Mouse (Mus musculus) neural tube, embryonic 10.5 days (tissue): ENCODE measurements around the gene Gpx7.
"Not testable (repeated sequence)": the region's sequence is repeated elsewhere in the genome, so short reads cannot be mapped to it uniquely, and the experiment has no call there.

Experiments used
- DNase-seq: peaks from one replicate; pipeline ENCODE4 v3.0.0-alpha.2; 2017; ENCODE audit warnings: low spot score; ENCODE audit errors: extremely low spot score

Gpx7 gene

DNA sequence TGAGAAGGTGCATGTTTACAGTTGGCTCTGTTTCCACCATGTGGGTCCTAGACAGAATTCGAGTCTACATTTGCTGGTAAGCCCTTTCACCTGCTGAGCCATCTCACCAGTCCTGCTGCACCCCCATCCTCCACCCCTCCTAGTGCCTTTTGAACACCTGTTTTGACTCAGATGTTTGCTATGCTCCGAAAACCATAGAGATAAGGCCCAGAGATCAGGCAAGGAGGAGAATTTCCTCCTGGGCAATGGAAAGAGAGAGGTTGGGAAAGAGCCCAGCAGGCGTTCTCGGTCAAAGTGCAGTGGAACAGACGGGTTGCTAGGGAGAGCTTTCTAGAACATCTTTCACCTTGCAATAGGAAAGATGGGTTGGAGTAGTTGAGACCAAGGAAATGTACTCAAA, 15.6 kb downstream of the Gpx7 start:
- no peak for DNase-seq

DNA sequence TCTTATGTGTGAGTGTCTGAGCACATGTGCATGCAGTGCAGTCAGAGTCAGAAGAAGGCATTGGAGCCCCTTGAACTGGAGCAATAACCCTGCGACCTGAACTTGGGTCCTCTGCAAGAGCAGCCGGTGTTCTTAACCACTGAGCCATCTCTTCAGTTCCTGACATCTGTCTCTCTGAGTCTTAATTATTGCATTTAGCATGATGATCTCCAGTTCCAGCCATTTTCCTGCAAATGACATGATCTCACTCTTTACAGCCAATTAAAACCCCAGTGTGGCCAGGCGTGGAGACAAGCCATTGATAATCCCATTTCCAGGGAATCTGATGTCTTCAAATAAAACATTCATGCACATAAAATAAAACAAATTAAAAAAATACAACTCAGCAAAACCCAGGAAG, 18.0 kb downstream of the Gpx7 start:
- no peak for DNase-seq

DNA sequence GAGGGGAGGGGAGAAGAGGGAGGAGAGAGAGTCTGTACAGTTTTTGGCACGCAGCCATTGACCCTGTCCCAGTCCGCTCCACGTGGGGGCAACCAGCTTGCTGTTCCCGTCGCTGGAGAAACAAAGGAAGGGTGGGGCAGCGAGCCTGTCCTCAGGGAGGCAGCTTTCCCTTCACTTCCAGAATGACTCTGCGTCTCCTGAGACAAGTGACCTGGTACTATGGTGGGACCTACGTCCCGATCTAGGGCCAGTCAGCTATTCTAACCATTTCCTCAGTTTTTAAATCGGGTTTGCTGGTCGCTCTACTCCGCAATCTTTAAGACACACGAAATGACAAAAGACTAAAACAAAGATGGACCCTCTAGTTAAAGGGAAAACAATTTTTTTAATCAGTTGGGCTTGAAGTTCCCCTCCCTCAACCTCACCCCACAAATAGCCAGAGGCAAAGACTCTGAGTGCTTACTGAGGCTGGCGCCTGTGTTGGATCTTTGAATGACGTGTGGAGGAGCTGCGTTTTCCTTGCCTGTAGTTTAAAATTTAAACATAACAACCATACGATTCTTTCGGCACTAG, 19.0 kb downstream of the Gpx7 start:
- peak; percentile 74 for DNase-seq

DNA sequence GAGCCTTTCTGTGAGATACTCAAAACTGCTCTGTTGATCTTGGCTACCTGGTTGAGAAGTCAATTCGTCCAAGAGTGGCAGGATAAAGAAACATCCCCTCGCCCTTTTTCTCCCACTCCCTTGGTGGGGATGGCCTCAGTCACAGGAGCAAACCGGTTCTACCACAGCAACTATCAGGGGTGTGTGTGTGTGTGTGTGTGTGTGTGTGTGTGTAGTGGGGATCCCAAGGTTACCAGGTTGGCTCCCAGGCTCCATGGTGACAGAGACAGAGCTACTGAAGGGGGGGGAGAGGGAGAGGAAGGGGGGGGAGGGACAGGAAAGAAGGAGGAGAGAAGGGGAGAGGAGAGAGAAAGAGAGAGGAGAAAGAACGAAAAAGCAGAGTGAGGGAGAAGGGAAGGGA, 19.7 kb downstream of the Gpx7 start:
- DNase-seq = peak; percentile 43

DNA sequence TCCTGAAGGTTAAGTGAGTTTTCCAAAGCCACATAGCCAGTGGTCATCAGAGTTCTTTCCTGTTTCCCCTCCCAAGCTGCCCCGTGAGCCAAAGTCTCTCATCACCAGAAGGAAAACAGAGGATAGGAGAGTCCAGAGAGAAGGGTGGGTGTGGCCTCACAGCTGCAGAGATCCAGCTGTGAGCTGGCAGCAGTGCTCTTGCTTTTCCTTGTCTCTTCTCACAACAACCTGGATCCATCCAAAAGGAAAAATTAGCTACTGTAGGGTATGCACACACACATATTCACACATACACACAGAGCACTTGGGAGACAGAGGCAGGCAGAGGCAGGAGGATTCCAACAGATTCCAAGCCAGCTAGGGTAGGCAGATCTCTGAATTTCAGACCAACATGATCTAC, 20.7 kb downstream of the Gpx7 start:
- no peak for DNase-seq

DNA sequence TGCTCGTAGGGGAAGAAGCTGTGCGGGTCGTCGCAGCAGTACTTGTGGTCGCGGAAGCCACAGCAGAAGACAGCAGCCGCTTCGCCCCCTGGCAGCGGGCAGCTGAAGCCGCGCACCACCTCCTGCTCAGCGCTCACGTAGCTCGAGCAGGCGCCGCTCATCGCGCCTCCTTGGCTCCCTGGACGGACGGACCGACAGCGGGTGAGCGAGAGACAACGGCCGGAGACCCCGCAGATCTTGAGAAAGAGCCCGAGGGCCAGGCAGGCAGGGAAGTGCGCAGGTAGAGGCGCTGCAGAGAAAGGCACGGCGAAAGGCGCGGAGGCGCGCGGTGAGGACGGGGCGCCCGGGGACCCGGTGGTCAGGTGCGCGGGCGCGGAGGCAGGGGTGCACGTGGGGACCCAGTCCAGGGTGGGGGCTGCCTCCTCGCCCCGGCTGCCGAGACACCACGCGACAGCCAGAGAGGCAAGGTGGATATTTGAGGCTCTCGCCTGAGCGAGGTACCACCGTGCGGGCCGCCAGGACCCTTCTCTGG, 23.5 kb downstream of the Gpx7 start, which contains the start of gene Shisal2a:
TSS of gene Shisal2a (minus strand) at position 167 of the 532 bp plus-strand sequence.
- peak; percentile 59 for DNase-seq

DNA sequence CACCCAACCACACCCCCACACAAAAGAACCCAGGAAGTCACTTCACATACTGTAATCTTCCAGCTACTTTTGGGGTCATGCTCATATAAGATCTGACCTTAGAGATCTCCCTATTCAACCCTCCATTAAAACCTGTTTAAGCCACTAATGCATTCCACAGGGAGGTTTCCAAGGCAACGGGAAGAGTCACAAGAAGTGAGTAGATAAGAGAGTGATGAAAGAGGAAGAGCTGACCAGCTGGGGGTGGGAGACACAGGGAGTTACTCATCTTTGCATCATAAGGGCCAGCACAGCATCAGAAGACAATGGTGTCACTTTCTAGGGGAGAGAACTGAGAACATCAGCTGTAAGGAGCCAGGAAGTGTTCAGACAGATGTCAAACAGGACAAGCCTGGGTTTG, 26.6 kb downstream of the Gpx7 start:
- DNase-seq = no peak

DNA sequence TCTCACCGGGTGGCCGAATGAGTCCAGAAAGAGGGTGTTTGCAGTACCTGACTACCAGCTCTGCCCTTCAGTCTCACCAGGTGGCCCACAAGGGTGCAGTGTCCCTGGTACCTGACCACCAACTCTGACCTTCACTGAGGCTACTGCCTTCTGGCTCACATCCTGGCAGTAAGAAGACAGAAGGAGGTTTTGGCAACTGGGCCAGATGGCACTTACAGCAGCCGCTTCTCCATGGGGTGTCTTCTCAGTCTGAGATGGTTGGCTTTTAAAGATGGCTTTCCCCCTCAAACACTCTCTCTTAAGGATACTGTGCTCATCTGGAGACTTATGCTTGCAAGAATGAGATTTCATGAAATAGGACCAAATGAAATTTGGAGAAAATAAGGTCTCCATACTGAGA, 27.3 kb downstream of the Gpx7 start:
- no peak for DNase-seq

DNA sequence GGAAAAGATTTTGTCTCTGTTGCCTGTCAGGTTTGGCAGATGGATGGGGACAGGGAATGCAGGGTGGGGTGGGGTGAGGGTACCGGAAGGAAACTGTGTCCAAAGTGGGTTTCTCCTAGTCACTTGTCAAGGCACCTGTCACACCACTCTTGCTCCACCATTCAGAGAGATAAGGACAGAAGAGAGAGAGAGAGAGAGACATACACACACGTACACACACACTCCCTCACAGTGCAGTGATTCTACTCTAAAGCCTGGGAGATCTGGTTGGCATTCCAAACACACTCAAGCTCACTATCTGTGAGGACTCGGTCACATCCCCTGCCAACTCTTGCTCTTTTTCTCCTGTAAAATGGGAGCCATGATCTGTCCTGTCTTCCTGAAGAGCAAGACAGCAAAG, 34.6 kb downstream of the Gpx7 start:
- DNase-seq = no peak

DNA sequence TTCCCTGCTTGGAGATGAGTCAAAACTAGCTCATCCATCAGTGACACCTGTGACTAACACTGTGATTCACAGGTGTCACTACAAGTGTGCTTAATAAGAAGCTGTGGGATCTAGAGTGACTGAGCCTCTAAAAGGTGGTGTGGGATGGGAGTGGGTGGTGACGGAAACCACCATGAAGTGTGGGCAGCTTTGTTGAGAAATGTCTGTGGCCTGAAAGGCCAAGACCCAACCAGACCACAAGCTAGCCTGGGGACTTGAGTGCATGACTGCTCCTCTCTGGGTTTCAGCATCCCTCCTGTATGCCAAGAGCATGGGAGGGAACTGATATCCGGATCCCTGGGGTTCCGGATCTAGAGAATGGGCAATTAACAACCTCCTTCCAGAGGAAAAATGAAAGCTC, 35.3 kb downstream of the Gpx7 start:
- no peak for DNase-seq

DNA sequence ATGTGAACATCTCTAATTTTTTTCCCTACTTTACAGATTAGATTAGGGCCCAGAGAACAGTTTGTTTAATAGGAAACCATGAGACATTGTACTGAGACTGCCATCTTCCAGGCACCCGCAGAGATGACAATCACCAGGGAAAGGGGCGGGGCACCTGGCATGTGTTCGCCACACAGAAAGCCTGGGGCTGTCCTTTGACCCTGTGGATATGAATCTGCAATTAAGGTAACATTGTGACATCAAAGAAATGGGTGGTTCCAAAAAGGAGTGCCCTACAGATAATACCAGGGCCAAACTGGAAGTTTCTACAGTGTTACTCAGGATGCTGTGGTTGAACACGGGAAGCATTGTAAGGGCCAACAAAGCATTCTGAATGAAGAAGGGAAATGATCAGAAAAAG, 36.4 kb downstream of the Gpx7 start:
- DNase-seq = no peak

DNA sequence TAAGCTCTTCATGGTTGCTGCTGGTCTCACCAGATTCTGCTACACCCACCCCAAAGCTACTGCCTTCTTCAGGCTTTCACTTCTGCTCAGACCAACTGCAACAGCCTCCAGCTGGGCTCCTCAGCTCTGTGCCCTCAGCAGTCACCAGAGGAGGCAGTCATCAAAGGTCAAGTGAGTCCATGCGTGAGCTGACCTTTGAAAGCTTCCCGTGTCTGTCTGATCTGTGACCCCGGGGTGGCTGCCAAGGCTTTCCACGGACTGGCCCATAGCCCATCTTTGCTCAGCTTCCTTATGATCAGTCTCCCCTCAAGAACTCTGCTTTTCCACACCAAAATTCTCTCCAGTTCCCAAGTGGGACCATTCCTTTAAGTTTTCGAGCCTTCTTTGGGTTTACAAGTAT, 37.5 kb downstream of the Gpx7 start:
- DNase-seq = no peak

DNA sequence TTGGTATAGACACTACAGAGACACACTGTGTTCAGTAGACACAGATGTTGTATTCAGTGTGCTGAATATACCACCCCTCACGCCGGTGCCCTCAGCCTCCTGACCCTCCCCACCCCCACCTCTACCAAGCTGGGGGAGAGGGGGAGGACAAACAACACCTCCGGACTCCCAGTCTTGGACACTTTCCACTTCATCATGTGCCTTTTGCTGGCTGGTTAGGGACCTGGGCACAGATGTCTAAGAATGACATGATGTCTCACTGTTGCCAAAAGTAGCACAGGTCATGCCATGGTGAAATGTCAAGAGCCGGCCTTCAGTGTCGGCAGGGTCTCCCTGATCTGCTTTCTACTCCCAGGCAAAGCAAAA, 42.7 kb downstream of the Gpx7 start:
- no peak for DNase-seq

DNA sequence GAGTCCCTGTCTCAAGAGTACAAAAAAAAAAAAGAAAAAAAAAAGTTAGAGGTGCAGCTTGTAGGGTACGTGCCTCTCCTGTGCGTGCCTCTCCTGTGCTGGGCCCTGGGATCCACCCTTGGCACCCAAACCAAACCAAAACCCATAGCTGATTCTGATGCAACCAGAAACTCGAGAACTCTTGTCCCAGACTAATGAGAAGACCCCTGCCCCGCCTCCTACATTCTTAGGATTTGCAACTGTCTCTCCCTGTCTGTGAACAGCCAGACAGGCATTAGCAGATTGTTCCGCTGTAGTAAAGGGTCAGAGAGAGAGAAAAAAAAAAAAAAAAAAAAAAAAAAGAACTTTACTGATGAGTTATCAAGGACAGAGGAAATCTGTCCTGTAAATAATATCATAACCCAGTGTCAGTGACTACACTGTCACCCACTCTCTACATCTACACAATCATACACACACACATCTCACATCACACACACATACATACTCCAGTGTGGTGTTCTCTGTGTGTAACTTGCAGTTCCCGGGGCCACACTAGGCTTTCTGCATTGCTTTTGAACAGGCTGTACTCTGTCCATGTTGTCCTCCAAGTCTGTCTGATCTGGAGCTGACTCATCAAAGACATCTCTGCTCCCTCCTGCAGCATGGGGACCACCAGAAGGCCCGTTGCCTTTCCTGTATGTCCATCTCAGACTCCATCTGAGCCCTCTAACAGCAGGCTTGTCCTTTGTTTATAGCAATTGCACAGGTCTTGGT, 43.2 kb downstream of the Gpx7 start:
- DNase-seq = peak; percentile 64

DNA sequence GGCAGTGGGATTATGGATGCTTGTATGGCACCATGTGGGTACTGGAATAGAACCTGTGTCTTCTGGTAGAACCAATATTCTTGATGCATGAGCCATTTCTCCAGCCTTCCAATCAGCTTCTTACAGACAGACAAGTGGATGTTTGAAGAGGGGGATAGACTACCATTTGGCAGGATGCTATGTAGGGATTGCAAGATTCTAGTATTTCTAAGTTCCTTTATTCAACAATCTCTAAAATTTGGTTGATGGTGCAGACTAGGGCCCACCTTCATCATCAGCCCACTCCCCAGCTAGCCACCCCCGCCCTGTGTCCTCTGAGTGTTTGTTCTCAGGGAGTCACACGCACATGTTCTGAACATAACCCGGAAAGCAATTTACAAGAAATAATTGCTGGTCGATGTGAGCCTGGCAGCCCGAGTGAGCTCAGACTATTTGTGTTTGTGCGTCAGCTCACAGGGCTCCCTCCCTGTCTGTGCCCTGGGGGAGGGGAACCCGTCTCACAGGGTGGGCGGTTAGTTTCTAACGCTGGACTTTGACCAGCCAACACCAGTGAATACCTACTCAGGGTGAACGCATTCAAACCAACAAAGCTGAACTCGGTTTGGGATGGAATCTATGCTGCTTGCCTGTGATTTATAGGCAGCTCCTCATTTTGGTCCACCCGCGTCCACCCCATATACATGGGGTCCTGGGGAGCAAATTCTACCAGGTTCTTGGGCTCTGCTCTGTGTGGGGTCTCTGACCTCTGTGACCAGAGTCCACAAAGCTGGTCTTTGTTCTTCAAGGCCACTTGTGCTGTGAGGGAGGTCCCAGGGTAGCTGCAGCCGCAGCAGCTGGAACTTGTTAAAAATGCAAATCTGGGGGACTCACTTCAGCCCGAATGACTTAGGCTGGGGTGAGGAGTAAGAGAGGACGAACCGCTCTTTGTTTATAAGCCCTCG, 44.2 kb downstream of the Gpx7 start:
- DNase-seq = peak; percentile 84

DNA sequence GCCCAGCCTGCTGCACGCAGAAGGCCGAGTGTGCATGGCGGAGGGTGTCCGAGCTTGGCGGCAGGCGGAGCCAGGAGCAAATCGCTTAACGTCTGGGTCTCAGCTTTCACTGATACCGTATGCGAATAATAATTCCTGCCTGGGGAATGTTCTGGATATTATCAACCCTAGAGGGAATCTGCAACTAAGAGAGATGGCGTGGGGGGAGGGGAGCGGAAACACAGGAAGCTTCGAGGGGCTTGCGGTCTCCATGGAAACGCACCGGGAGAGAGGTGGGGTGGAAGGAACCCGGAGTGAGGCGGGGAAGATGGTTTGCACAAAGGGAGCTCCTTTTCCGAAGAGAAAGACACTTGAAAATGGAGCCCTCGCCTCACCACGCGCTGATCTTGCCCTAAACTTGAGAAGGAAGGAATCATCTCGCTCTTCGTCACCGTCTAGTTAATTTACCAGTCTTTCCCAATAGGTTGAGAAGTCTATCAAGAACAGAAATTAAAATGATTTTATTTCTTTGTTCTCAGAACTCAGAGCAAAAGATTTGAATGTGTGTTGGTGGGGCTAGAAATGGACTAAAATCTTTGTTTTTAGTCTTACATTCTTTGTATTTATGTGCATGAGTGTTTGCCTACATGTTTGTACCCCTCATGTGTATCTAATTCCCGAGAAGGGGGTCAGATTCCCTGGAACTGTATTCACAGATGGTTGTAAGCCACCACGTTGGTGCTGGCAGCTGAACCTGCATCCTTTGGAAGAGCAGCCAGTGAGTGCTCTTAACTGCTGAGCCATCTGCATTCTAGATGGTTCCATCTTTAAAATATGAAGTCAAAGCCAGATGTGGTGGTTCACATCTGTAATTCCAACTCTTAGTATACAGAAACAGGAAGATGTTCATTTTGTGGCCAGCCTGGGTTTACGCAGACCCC, 46.4 kb downstream of the Gpx7 start:
- peak; percentile 92 for DNase-seq

DNA sequence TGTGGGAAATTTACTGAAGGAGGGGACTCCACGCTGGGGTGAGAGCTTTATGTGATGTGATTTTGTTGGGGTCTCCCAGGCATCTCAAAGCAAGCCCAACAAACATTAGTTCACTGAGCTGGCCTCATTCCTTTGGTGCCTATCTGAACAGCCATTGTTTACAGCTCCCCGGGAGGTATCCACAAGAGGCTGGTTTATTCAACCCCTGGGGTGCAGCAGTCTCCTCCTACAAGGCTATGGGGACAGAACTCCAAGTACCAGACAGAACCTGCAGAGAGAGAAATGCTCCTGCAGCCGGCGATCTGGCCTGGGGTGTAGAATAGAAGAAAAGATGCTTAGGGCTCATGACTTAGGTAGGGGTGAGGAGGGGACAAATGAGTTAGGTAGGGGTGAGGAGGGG, 48.3 kb downstream of the Gpx7 start:
- DNase-seq = no peak

DNA sequence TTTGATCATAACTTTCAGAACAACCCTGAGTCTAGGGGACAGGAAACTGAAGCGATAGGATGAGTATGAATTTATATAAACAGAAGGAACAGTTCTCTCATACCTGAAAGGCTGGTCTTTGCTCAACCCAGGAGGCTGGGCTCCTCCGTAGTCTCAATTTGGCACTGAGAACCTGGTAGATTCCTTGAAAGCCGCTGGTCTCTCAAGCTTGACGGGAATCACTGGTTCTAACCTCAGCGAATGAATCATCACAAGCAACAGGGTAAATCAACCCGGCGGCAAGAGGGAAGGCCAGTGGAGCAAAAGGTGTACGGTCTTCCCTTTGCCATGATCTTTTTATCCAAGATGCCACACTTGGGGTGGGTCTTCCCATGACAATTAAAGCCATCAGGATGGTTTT, 49.3 kb downstream of the Gpx7 start:
- no peak for DNase-seq

DNA sequence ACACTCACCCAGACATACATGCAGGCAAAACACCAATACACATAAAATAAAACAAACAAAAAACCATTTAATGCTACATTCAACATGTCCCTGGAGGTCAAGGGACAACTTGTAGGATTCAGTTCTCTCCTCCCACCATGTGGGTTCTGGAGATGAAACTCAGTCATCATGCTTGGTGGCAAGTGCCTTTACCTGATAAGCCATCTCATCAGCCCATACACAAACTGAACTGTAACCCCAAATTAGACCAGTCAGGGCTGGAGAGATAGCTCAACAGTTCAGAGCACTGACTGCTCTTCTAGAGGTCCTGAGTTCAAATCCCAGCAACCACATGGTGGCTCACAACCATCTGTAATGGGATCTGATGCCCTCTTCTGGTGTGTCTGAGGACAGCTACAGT, 53.2 kb downstream of the Gpx7 start:
- DNase-seq = not testable (repeated sequence)

DNA sequence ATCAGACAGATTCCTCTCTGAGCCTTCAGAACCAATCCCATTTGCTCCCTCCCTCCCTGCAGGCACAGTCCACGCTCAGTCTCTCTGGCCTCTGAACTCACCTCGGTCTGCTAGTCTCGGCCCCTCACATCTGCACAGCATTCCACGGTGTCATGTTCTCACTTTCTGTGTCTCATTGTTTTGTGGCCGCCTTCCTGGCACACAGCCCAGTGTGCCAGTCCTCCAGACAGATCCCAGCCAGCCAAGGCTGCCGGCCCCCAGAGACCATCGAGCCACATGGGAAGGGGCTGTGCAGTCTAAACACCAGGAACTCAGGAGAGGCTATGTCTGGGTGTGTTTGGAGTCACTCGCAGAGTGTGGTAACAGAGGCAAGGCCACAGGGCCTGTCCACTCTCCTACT, 55.9 kb downstream of the Gpx7 start:
- peak; percentile 74 for DNase-seq
